Mouse (Mus musculus) megakaryocyte, embryonic 14.5 days (primary cell): Measurements from ENCODE around the gene Fam174b. TPM values are rescaled to one million over a fixed set of nuclear protein-coding genes. Genes with fewer than 3 reads are reported as not detected.
A peak's percentile ranks its signal among the peaks of the same experiment; 100 is the strongest.

Experiments used
- H3K27me3 ChIP-seq: replicated peaks from 2 replicates; pipeline ENCODE3; 2012; ENCODE audit warnings: inconsistent platforms
- H3K36me3 ChIP-seq: replicated peaks from 2 replicates; pipeline ENCODE3; 2012; ENCODE audit warnings: low read length, inconsistent platforms, mixed read lengths
- H3K4me1 ChIP-seq: 2 replicates; pipeline ENCODE4 v1.6.1; 2012; ENCODE audit warnings: inconsistent platforms
- H3K4me3 ChIP-seq: replicated peaks from 2 replicates; pipeline ENCODE3; 2012; ENCODE audit warnings: moderate library complexity, mild to moderate bottlenecking, inconsistent platforms
- H3K9me3 ChIP-seq: 2 replicates; pipeline ENCODE4 v1.6.1; 2012; ENCODE audit warnings: inconsistent platforms
- FLI1 ChIP-seq: IDR thresholded peaks from 2 replicates; pipeline ENCODE4 v1.6.1; 2012; ENCODE audit warnings: low read length, inconsistent platforms, mixed read lengths
- GATA1 ChIP-seq: IDR thresholded peaks from 3 replicates; pipeline ENCODE4 v1.6.1; 2012; ENCODE audit warnings: mixed read lengths, low read length, inconsistent platforms, borderline replicate concordance
- polyA plus RNA-seq: library from polyadenylated mRNA; stranded (reverse); fragments of >175 nt; gene quantifications from 2 replicates; pipeline ENCODE4 v1.2.3, GENCODE M21; 2012; ENCODE audit warnings: low replicate concordance; ENCODE audit not compliant: insufficient read depth

Fam174b gene
- polyA plus RNA-seq, 1 experiment = 3.3 TPM

- H3K4me3 ChIP-seq = no peak overlapping the region
- H3K36me3 ChIP-seq = no peaks in the 10 kb centered on the region
- no peaks in the 10 kb centered on the region for H3K4me1 ChIP-seq
- peaks cover 2% of the 10 kb centered on the region for H3K27me3 ChIP-seq
- H3K9me3 ChIP-seq = peaks cover 6% of the 10 kb centered on the region; the same call in 1 of the 2 replicates
- TF ChIP-seq GATA1 (no peak), FLI1 (no peak)
Measured at GRCm38 (mm10) chr7:73721764-73722163, 18.3 kb upstream of the Fam174b start.

GRCm38 (mm10) chr7:73729913-73730312 is 10.2 kb upstream of the Fam174b start:
- TF ChIP-seq GATA1 (no peak), FLI1 (no peak)
- no peak overlapping the region for H3K4me3 ChIP-seq
- H3K9me3 ChIP-seq = peaks cover 30% of the 10 kb centered on the region
- H3K36me3 ChIP-seq = no peaks in the 10 kb centered on the region
- no peaks in the 10 kb centered on the region for H3K4me1 ChIP-seq
- H3K27me3 ChIP-seq = peaks cover 2% of the 10 kb centered on the region

- Histone ChIP-seq H3K9me3 (peaks cover 30% of the 10 kb centered on the region), H3K4me1 (no peaks in the 10 kb centered on the region), H3K27me3 (peaks cover 2% of the 10 kb centered on the region), H3K36me3 (no peaks in the 10 kb centered on the region), H3K4me3 (no peak overlapping the region)
- TF ChIP-seq FLI1 (no peak), GATA1 (no peak)
Measured at GRCm38 (mm10) chr7:73730430-73731022, 9.6 kb upstream of the Fam174b start.

GRCm38 (mm10) chr7:73736046-73736445 is 4.1 kb upstream of the Fam174b start:
- Histone ChIP-seq H3K4me1 (peaks cover 12% of the 10 kb centered on the region), H3K9me3 (peaks cover 27% of the 10 kb centered on the region), H3K36me3 (no peaks in the 10 kb centered on the region), H3K27me3 (peaks cover 28% of the 10 kb centered on the region), H3K4me3 (no peak overlapping the region)
- TF ChIP-seq FLI1 (no peak), GATA1 (no peak)

GRCm38 (mm10) chr7:73741392-73741791 is 1.3 kb downstream of the Fam174b start:
- TF ChIP-seq GATA1 (no peak), FLI1 (no peak)
- Histone ChIP-seq H3K36me3 (no peaks in the 10 kb centered on the region), H3K4me1 (peaks cover 15% of the 10 kb centered on the region), H3K27me3 (peaks cover 52% of the 10 kb centered on the region), H3K4me3 (peak overlapping the region; percentile 92), H3K9me3 (peaks cover under 1% of the 10 kb centered on the region)

GRCm38 (mm10) chr7:73741841-73742240 is 1.7 kb downstream of the Fam174b start:
- H3K27me3 ChIP-seq = peaks cover 52% of the 10 kb centered on the region
- no peak for TF ChIP-seq FLI1
- TF ChIP-seq GATA1 = no peak
- no peaks in the 10 kb centered on the region; the same call in 1 of the 2 replicates for H3K9me3 ChIP-seq
- no peaks in the 10 kb centered on the region for H3K36me3 ChIP-seq
- no peak overlapping the region for H3K4me3 ChIP-seq
- peaks cover 15% of the 10 kb centered on the region for H3K4me1 ChIP-seq

GRCm38 (mm10) chr7:73743144-73743543 is 3.0 kb downstream of the Fam174b start:
- Histone ChIP-seq H3K9me3 (peaks cover 6% of the 10 kb centered on the region; the same call in 1 of the 2 replicates), H3K36me3 (no peaks in the 10 kb centered on the region), H3K4me3 (no peak overlapping the region), H3K4me1 (peaks cover 19% of the 10 kb centered on the region), H3K27me3 (peaks cover 52% of the 10 kb centered on the region)
- TF ChIP-seq GATA1 = no peak

GRCm38 (mm10) chr7:73743831-73744370 is 3.8 kb downstream of the Fam174b start:
- Histone ChIP-seq H3K9me3 (peaks cover 6% of the 10 kb centered on the region; the same call in 1 of the 2 replicates), H3K4me3 (no peak overlapping the region), H3K4me1 (peaks cover 19% of the 10 kb centered on the region), H3K36me3 (no peaks in the 10 kb centered on the region), H3K27me3 (peaks cover 47% of the 10 kb centered on the region)
- TF ChIP-seq FLI1 = no peak
- TF ChIP-seq GATA1 = no peak

GRCm38 (mm10) chr7:73745903-73746302 is 5.8 kb downstream of the Fam174b start:
- Histone ChIP-seq H3K9me3 (peaks cover 10% of the 10 kb centered on the region; the same call in 1 of the 2 replicates), H3K27me3 (peaks cover 27% of the 10 kb centered on the region), H3K36me3 (no peaks in the 10 kb centered on the region), H3K4me3 (no peak overlapping the region), H3K4me1 (peaks cover 9% of the 10 kb centered on the region)
- TF ChIP-seq FLI1 (no peak), GATA1 (no peak)

- Histone ChIP-seq H3K36me3 (no peaks in the 10 kb centered on the region), H3K4me1 (0 out of 2 replicates have a peak, but pooled peaks cover 4% of the 10 kb centered on the region), H3K27me3 (peaks cover 18% of the 10 kb centered on the region), H3K4me3 (no peak overlapping the region), H3K9me3 (peaks cover 14% of the 10 kb centered on the region)
- no peak for TF ChIP-seq FLI1
- no peak for TF ChIP-seq GATA1
Measured at GRCm38 (mm10) chr7:73746836-73747235, 6.7 kb downstream of the Fam174b start.

GRCm38 (mm10) chr7:73747531-73747930 is 7.4 kb downstream of the Fam174b start:
- no peaks in the 10 kb centered on the region for H3K36me3 ChIP-seq
- H3K9me3 ChIP-seq = peaks cover 16% of the 10 kb centered on the region
- 0 out of 2 replicates have a peak, but pooled peaks cover 4% of the 10 kb centered on the region for H3K4me1 ChIP-seq
- no peak for TF ChIP-seq GATA1
- TF ChIP-seq FLI1 = no peak
- no peak overlapping the region for H3K4me3 ChIP-seq
- H3K27me3 ChIP-seq = peaks cover 15% of the 10 kb centered on the region
